Mouse (Mus musculus) CD8-positive naive resting alpha-beta T cell, adult 2 months (primary cell): ENCODE measurements around the gene Cmtm6.

ENCODE experiments used
- DNase-seq, 2 experiments: peaks; one replicate each; pipeline ENCODE4 v3.0.0; 2022; ENCODE audit warnings: low read depth in 2 of 2, low spot score in 2 of 2

Gene Cmtm6

GRCm38 (mm10) chr9:114768066-114768465 is 37.1 kb downstream of the Cmtm6 start:
- DNase-seq, result no peak

DNA sequence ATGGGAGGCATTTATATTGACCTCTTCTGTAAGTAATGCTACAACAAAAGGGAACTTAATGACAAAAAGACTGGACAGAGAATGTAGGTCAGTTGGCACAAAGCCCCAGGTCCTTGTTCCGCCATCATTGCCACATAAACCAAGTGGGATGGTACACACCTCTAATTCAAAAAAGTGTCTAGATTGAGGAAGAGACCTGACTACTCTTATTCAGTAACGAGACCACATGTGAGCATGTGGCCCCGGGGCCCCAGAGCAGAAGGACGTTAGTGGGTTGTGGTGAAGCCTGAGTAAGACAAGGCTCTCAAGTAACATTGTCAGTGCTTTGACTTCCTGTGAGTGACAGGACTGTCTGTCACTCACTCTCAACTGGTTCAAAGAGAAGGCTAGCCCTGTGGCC is 39.3 kb downstream of the Cmtm6 start:
- DNase-seq, result peak; percentile 27 to 31

DNA sequence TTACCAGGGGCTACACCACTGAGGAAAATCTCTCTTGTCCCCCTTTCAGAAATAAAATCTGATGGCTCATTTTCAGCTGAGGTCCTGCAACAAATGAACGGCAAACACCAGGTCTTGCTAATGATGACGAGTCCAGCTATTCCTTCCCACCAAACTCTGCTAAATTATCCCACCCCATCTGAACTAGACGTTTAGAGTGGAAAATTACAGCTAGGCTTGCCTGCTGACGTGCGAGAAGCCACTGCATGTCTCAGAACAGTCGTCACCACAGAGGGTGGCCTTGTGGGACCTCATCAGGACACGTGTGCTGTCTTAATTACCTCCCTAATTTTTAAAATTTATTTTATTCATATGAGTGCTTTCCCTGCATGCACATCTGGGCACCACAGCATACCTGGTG is 40.6 kb downstream of the Cmtm6 start:
- DNase-seq, result no peak

DNA sequence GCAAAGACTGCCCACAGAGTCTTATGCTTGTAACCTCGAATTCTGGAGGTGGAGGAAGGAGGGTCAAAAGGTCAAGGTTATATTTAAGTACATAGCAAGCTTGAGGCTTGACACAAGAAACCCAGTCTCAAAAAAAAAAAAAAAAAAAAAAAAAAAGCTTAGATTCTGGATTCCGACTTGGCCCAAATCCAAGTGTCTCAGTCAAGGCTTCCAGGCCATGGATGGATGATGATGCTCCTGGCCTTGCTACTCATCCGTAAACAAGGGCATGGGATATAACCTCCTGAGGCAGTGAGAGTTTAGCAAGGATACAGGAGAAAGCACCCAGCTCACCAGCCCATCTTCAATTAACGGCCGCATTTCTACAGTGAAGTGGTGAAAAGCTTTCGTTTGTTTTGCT is 43.7 kb downstream of the Cmtm6 start:
- no peak for DNase-seq

- no peak for DNase-seq
Observed at GRCm38 (mm10) chr9:114775272-114775671, 44.4 kb downstream of the Cmtm6 start.

DNA sequence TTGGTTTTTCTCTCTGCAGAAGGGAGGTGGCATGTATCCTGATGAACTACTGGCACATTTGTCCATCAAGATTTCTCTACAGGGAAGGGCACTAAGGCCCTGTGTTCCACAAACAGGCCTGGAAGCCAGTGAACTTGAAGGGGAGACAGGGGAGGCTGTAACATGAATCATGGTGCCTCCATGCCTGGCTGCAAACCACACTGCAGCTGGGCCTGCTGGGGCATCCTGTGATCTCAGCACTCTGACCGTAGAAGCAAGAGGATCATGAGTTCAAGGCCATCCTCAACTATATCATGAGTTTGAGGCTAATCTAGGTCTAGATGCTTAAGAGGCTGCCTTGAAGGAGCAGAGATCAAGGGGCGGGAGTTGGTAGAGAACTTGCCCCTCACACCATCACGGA is 45.4 kb downstream of the Cmtm6 start:
- DNase-seq, result no peak

- DNase-seq, result no peak
Observed at GRCm38 (mm10) chr9:114777178-114778046, 46.5 kb downstream of the Cmtm6 start.

DNA sequence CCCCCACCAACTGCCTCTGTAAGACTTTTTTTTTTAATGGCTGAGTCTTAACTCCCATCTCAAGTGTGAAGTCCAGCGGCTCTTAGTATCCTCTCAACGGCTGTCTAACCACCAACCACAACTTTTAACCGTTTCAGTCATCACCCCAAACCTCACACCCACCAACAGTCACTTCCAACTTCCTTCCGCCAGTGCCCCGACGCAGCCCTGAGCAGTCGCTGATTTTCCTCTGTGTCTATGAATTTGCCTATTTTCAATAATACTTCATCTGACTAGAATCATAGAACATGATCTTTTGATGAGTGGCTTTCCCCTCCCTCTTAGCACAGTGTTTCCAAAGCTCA is 47.1 kb downstream of the Cmtm6 start:
- DNase-seq, result no peak

- no peak for DNase-seq
Observed at GRCm38 (mm10) chr9:114778877-114779276, 48.0 kb downstream of the Cmtm6 start.

DNA sequence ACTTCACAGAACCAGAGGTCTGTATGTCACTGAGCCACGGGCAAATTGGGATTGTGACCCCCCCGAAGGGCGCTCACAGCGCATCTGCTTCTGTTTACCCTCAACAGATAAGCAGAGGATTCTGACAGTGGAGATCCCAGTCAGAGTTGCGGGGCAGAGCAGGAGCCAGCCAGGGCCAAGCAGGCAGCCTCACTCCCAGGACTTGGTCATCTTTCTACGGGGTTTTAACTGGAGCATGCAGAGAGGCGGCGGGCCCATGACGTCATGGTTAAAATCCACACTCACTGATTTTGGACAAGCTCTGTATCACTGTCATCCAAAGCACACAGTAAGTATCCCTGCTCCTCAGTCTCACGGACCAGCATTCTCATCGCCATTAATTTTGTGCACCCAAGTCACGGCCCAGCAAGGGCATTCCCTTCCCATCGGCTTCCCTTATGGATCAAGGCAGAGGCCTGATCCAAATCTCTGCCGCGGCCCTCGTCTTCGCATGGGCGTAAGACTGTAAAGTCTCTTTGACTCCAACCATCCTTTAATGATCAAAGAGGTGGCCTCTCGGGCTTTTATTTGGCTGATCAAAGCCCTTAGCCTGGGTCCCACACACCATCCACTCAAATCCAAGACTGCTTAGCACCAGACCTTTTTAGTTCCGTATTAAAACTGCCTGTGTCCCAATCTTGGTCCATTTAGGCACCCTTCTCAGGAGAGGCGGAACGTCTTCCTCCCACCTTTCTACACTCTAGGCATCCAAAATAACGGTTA is 49.2 kb downstream of the Cmtm6 start:
- no peak for DNase-seq

DNA sequence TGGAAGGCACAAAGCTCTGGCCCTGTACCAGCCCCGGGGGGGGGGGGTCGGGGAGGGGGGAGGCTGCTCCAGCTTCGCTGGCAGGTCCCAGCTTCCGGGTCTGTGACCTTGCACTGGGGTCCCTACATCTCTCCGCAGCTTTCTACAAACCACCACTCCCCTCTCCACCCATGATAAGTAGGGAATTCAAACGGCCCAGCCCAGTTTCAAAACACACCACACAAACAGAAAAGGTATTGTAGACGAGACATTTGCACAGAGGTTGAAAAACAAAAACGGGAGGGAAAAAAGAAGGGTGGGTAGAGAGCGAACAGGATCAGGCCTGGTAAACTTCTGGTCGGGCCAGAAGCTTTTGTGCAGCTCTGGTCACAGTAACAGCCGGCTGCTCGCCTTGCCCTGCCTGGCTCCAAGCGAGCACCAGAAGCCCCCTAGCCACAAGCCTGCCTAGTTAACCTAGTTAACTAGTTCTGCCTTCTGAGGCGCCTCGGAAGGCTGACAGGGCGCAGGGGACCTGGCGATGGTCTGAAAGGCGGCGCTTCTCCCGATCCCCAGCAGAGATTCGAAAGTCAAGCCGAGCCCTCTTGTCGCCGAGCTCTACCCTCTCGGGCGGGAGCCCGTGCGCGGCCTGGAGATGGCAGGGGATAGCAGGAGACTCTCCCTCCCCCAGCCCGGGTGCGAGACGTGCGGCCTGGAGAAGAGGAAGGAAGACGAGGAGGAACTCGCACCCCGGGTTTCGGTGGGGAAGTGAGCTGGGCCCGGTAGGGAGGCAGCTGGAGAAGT is 50.0 kb downstream of the Cmtm6 start:
- peak in 1 of 2 experiments; percentile 35 for DNase-seq

GRCm38 (mm10) chr9:114781526-114782212 is 50.8 kb downstream of the Cmtm6 start, which contains the start of gene Cmtm7:
TSS of gene Cmtm7 (minus strand) at chr9:114781856.
- DNase-seq, result peak; percentile 33 to 48

GRCm38 (mm10) chr9:114785432-114786125 is 54.7 kb downstream of the Cmtm6 start:
- no peak for DNase-seq

GRCm38 (mm10) chr9:114787134-114787533 is 56.2 kb downstream of the Cmtm6 start:
- no peak for DNase-seq

GRCm38 (mm10) chr9:114787716-114788115 is 56.8 kb downstream of the Cmtm6 start:
- DNase-seq, result peak; percentile 37 to 65

- no peak for DNase-seq
Observed at GRCm38 (mm10) chr9:114788697-114789096, 57.8 kb downstream of the Cmtm6 start.

- DNase-seq, result no peak
Observed at GRCm38 (mm10) chr9:114789557-114789956, 58.6 kb downstream of the Cmtm6 start.

DNA sequence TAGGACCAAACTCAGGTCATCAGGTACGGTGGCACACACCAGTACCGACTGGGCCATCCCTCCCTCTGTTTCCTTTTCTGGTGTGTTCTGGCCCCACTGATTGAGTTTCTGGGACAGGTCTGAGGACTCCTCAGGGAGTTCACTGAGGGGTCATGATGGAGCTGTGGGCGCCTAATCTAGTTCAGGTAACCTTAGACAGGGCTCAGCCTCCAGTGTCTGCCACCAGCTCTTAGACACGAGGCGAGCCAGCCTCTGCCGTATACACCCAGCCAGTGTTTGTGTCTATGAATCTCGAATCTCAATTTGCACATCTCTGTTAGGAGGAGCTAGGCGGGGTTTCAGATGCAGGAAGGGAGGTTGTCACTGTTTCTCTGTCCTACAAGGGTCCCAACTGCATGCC is 59.1 kb downstream of the Cmtm6 start:
- no peak for DNase-seq

- DNase-seq, result no peak
Observed at GRCm38 (mm10) chr9:114793764-114794295, 62.9 kb downstream of the Cmtm6 start.

DNA sequence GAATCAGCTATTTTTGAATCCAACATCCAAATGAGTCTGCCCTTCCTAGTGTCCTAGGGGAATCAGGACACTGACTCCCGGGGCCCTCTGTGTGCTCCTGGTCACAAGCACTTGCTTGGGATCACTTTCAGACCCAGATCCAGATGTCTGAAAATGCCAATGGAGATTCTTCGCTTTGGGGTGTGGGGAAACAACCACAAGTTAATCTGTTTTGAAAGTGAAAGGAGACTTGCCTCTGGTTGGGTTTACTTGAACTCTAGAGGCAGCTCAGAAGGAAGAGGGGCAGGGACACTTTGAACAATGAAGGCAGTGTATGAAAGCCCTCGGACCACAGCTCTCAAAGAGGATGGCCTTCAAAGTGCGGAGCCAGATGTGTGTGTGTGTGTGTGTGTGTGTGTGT is 63.6 kb downstream of the Cmtm6 start:
- DNase-seq, result no peak
